Mouse (Mus musculus): ENCODE data around the gene Pprc1. TPM values are rescaled to one million over a fixed set of nuclear protein-coding genes. Genes with fewer than 3 reads are reported as not detected.

Pprc1 gene
- polyA plus RNA-seq, 1 experiment from 2014 or later = 21.7 TPM

DNA sequence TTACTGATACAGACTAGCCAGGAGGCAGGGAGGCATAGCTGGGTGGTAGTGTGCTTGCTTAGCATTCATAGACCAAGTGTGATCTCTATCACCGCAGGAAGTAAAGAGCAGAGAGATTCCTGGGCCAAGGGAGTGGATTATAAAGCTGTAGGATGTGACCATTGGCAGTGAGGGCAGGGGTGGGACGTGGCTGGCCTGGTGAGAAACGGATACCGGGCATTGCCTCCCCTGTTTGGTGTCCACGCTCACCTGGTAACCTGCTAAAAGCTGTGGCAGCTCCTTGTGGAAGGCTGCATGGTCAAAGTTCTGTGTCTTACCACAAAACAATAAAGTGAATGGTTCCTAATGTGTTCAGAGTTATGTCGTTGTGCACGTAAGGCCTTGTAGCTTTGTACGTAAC lies 40.5 kb downstream of the Pprc1 start:
- Histone ChIP-seq H3K27me3 (ENCODE audit: control insufficient read depth, insufficient read depth, low read length) (no peaks in the 10 kb centered on the region), H3K4me2 (ENCODE audit: low read depth, low read length) (no peak overlapping the region), H3K36me3 (ENCODE audit: control insufficient read depth, insufficient read depth, low read length) (peaks cover 52% of the 10 kb centered on the region), H3K9ac (replicated peaks; ENCODE audit: low read depth, low read length) (no peak overlapping the region), H3K9me3 (ENCODE audit: control insufficient read depth, low read length) (no peaks in the 10 kb centered on the region), H3K4me3 (ENCODE audit: low read depth, low read length) (no peak overlapping the region), H3K27ac (ENCODE audit: low read depth, low read length) (no peak overlapping the region), H3K4me1 (ENCODE audit: control insufficient read depth, insufficient read depth, low read length) (no peaks in the 10 kb centered on the region)
- 99% methylated on average over 8 of the region's 8 CpGs for WGBS
- no peak for ATAC-seq (ENCODE audit: low read depth)

DNA sequence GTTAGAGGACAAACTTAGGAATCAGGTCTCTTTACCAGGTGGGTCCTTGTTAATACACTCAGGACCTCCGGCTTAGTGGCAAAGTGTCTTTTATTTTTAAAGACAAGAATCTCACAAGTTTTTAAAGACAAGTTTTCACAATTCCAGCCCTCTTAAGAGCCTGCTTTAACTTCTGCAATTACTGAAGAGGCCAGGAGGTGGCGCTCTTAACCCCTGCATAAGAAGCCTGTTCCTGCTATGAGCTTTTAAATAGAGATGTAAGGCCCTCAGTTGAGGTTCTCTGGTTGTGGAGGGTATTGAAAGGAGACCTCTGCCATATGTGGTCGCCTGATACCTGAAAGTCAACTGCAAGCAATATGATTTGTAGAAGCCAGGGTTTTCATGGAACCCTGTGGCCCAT lies 41.7 kb downstream of the Pprc1 start:
- Histone ChIP-seq H3K4me1 (ENCODE audit: control insufficient read depth, insufficient read depth, low read length) (no peaks in the 10 kb centered on the region), H3K4me3 (ENCODE audit: low read depth, low read length) (no peak overlapping the region), H3K4me2 (ENCODE audit: low read depth, low read length) (no peak overlapping the region), H3K9me3 (ENCODE audit: control insufficient read depth, low read length) (no peaks in the 10 kb centered on the region), H3K27me3 (ENCODE audit: control insufficient read depth, insufficient read depth, low read length) (no peaks in the 10 kb centered on the region), H3K27ac (ENCODE audit: low read depth, low read length) (no peak overlapping the region), H3K9ac (replicated peaks; ENCODE audit: low read depth, low read length) (no peak overlapping the region), H3K36me3 (ENCODE audit: control insufficient read depth, insufficient read depth, low read length) (peaks cover 41% of the 10 kb centered on the region)
- 58% methylated on average over 3 of the region's 3 CpGs for WGBS
- no peak for ATAC-seq (ENCODE audit: low read depth)

DNA sequence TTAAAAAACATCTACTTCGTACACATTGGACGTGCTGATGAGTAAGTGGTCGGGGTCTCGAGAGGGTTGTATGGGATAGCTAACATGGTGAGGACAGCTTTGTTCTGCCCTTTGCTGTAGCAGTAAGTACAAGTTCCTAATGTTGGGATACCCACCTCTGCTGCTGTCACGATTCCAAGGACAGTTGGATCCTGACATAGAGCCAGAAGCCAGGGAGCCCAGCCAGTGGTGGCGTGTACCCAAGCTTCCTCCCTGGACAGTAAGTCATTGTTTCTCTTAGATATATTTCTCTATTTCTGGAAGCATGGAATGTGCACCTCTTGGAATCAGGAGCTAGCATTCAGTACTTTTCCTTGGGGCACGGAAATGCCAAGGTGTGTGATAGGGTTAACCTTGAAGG lies 43.2 kb downstream of the Pprc1 start:
- no peaks in the 10 kb centered on the region for H3K4me1 ChIP-seq (ENCODE audit: control insufficient read depth, insufficient read depth, low read length)
- peaks cover 26% of the 10 kb centered on the region for H3K36me3 ChIP-seq (ENCODE audit: control insufficient read depth, insufficient read depth, low read length)
- H3K4me2 ChIP-seq (ENCODE audit: low read depth, low read length) = no peak overlapping the region
- no peak overlapping the region for H3K27ac ChIP-seq (ENCODE audit: low read depth, low read length)
- no peak overlapping the region for H3K9ac ChIP-seq (replicated peaks; ENCODE audit: low read depth, low read length)
- H3K4me3 ChIP-seq (ENCODE audit: low read depth, low read length) = no peak overlapping the region
- H3K9me3 ChIP-seq (ENCODE audit: control insufficient read depth, low read length) = no peaks in the 10 kb centered on the region
- H3K27me3 ChIP-seq (ENCODE audit: control insufficient read depth, insufficient read depth, low read length) = no peaks in the 10 kb centered on the region
- no peak for ATAC-seq (ENCODE audit: low read depth)
- 76% methylated on average over 7 of the region's 7 CpGs for WGBS

DNA sequence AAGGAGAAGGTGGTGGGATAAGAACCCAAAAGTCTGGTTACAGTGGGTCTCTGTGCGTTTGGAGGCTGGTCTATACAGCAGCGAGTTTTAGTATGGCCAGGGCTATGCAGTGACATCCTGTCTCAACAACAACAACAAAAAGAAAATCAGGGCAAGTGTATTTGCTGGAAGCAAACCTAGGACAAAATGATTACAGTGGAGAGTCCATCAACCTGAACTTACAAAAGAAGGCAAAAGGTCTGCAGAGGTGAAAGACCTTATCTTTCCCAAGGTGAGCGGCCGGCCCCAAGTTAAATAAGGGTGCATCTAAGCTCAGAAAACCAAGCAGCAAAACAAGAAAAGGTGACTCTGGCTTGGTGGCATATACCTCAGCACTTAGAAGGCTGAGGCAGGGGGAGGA lies 47.0 kb downstream of the Pprc1 start:
- ATAC-seq (ENCODE audit: low read depth) = no peak
- H3K36me3 ChIP-seq (ENCODE audit: control insufficient read depth, insufficient read depth, low read length) = no peaks in the 10 kb centered on the region
- no peak overlapping the region for H3K4me2 ChIP-seq (ENCODE audit: low read depth, low read length)
- WGBS = 89% methylated on average over 4 of the region's 4 CpGs
- no peak overlapping the region for H3K27ac ChIP-seq (ENCODE audit: low read depth, low read length)
- no peaks in the 10 kb centered on the region for H3K9me3 ChIP-seq (ENCODE audit: control insufficient read depth, low read length)
- no peaks in the 10 kb centered on the region for H3K4me1 ChIP-seq (ENCODE audit: control insufficient read depth, insufficient read depth, low read length)
- H3K27me3 ChIP-seq (ENCODE audit: control insufficient read depth, insufficient read depth, low read length) = no peaks in the 10 kb centered on the region
- H3K9ac ChIP-seq (replicated peaks; ENCODE audit: low read depth, low read length) = no peak overlapping the region
- H3K4me3 ChIP-seq (ENCODE audit: low read depth, low read length) = no peak overlapping the region

DNA sequence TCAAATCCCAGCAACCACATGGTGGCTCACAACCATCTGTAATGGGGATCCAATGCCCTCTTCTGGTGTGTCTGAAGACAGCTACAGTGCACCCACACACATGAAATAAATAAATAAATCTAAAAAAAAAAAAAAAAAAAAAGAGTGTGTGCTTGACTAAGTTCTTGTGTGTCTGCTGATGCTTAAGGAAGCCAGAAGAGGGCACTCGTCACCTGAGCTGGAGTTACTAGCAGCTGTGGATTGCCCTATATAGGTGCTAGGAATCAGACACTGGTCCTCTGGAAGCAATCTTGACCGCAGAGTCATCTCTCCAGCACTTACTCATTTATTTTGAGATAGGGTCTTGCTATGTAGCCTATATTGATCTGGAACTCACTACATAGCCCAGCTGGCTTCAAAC lies 49.5 kb downstream of the Pprc1 start:
- H3K36me3 ChIP-seq (ENCODE audit: control insufficient read depth, insufficient read depth, low read length) = no peaks in the 10 kb centered on the region
- no peak overlapping the region for H3K4me2 ChIP-seq (ENCODE audit: low read depth, low read length)
- no peaks in the 10 kb centered on the region for H3K9me3 ChIP-seq (ENCODE audit: control insufficient read depth, low read length)
- no peaks in the 10 kb centered on the region for H3K4me1 ChIP-seq (ENCODE audit: control insufficient read depth, insufficient read depth, low read length)
- H3K27ac ChIP-seq (ENCODE audit: low read depth, low read length) = no peak overlapping the region
- no peak overlapping the region for H3K9ac ChIP-seq (replicated peaks; ENCODE audit: low read depth, low read length)
- no peak overlapping the region for H3K4me3 ChIP-seq (ENCODE audit: low read depth, low read length)
- 91% methylated on average over 2 of the region's 2 CpGs for WGBS
- no peaks in the 10 kb centered on the region for H3K27me3 ChIP-seq (ENCODE audit: control insufficient read depth, insufficient read depth, low read length)
- ATAC-seq (ENCODE audit: low read depth) = no peak

DNA sequence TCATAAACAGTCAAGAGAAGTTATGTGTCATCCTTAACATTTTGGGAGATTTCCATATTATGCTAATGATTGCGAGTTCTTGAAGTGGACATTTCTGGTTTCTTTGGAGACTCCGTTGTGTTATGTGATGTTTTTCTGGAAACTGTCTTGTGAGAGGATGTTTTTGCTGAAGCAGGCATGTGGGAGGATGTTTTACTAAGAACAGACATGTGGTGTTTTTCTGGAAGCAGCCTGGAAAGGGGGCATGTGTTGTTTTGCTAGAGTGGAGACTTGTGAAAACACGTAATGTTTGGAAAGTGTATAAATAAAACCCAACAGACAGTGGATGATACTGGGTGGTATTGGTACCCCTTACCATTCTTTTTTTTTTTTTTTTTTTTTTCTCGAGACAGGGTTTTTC lies 50.6 kb downstream of the Pprc1 start:
- ATAC-seq (ENCODE audit: low read depth) = no peak
- 92% methylated on average over 3 of the region's 4 CpGs for WGBS
- Histone ChIP-seq H3K9me3 (ENCODE audit: control insufficient read depth, low read length) (no peaks in the 10 kb centered on the region), H3K27me3 (ENCODE audit: control insufficient read depth, insufficient read depth, low read length) (no peaks in the 10 kb centered on the region), H3K4me3 (ENCODE audit: low read depth, low read length) (no peak overlapping the region), H3K4me2 (ENCODE audit: low read depth, low read length) (no peak overlapping the region), H3K4me1 (ENCODE audit: control insufficient read depth, insufficient read depth, low read length) (no peaks in the 10 kb centered on the region), H3K9ac (replicated peaks; ENCODE audit: low read depth, low read length) (no peak overlapping the region), H3K36me3 (ENCODE audit: control insufficient read depth, insufficient read depth, low read length) (no peaks in the 10 kb centered on the region), H3K27ac (ENCODE audit: low read depth, low read length) (no peak overlapping the region)

DNA sequence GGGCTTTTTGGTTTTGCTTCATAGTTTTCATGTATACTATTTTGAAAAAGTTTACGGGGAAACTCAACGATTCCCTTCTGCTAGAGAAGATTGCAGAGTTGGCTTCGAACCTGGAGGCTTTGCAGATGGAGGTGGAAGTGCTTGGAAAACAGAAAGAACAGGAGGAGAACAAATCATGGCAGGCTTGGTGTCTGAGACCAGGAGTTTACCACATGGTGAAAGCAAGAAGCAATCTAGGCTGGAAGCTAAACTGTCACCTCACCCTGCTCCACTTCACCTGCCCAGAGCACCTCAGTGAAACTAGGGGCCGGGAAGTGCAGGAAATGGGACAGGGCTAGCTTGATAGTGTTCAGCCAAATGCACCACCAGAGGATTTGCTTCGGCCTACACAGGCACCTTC lies 51.7 kb downstream of the Pprc1 start:
- no peaks in the 10 kb centered on the region for H3K4me1 ChIP-seq (ENCODE audit: control insufficient read depth, insufficient read depth, low read length)
- whole genome bisulfite sequencing = 89% methylated on average over 5 of the region's 5 CpGs
- no peak overlapping the region for H3K4me3 ChIP-seq (ENCODE audit: low read depth, low read length)
- H3K9me3 ChIP-seq (ENCODE audit: control insufficient read depth, low read length) = no peaks in the 10 kb centered on the region
- no peak overlapping the region for H3K9ac ChIP-seq (replicated peaks; ENCODE audit: low read depth, low read length)
- ATAC-seq (ENCODE audit: low read depth) = no peak
- H3K36me3 ChIP-seq (ENCODE audit: control insufficient read depth, insufficient read depth, low read length) = no peaks in the 10 kb centered on the region
- no peak overlapping the region for H3K27ac ChIP-seq (ENCODE audit: low read depth, low read length)
- no peak overlapping the region for H3K4me2 ChIP-seq (ENCODE audit: low read depth, low read length)
- no peaks in the 10 kb centered on the region for H3K27me3 ChIP-seq (ENCODE audit: control insufficient read depth, insufficient read depth, low read length)

DNA sequence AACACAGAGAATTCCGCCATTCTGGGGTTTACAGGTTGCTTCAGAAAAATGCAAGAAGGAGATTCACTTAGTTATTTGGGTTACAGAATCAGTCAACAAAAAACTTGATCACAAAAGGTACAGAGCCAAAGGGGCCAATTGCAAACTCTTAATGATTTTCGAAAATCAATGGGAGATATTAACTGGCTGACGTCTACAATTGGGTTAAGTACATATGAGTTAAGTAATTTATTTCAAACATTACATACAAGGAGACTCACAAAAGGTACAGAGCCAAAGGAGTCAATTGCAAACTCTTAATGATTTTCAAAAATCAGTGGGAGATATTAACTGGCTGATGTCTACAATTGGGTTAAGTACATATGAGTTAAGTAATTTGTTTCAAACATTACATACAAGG lies 54.9 kb downstream of the Pprc1 start:
- 91% methylated on average over 3 of the region's 3 CpGs for WGBS
- Histone ChIP-seq H3K36me3 (ENCODE audit: control insufficient read depth, insufficient read depth, low read length) (no peaks in the 10 kb centered on the region), H3K4me1 (ENCODE audit: control insufficient read depth, insufficient read depth, low read length) (no peaks in the 10 kb centered on the region), H3K4me3 (ENCODE audit: low read depth, low read length) (no peak overlapping the region), H3K9me3 (ENCODE audit: control insufficient read depth, low read length) (no peaks in the 10 kb centered on the region), H3K4me2 (ENCODE audit: low read depth, low read length) (no peak overlapping the region), H3K27me3 (ENCODE audit: control insufficient read depth, insufficient read depth, low read length) (no peaks in the 10 kb centered on the region), H3K9ac (replicated peaks; ENCODE audit: low read depth, low read length) (no peak overlapping the region), H3K27ac (ENCODE audit: low read depth, low read length) (no peak overlapping the region)
- no peak for ATAC-seq (ENCODE audit: low read depth)

DNA sequence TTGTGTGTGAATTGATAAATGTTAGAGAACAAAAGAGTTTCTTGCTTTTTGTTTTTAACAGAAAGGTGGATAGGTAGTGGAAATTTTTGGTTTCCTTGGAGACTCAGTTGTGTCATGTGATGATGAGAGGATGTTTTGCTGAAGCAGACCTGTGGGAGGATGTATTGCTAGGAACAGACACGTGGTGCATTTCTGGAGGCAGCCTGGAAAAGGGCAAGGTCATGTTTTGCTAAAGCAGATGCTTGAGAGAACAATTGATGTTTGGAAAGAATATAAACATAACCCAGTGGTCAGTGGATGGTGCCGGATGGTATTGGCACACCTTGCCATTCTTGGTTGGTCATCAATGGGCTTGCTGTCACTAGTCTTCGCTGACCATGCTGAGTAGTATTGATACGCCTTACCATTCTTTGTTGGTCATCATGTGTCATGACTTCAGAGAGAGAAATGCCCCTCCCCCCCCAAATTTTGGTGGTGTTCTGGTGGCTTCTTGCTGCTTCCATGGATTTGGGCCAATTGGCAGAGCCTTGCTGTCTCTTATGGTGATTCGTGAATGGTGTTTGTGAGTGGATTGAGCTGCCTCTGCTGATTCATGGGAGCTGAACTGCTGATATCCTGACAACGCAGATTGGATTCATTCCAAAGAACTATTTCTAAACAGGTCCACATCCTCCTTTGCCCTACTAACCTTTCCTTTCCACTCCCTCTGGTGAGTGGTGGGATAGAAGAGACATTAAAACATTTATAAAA lies 58.9 kb downstream of the Pprc1 start:
- Histone ChIP-seq H3K4me3 (ENCODE audit: low read depth, low read length) (no peak overlapping the region), H3K27ac (ENCODE audit: low read depth, low read length) (no peak overlapping the region), H3K4me1 (ENCODE audit: control insufficient read depth, insufficient read depth, low read length) (no peaks in the 10 kb centered on the region), H3K36me3 (ENCODE audit: control insufficient read depth, insufficient read depth, low read length) (no peaks in the 10 kb centered on the region), H3K4me2 (ENCODE audit: low read depth, low read length) (no peak overlapping the region), H3K9ac (replicated peaks; ENCODE audit: low read depth, low read length) (no peak overlapping the region), H3K9me3 (ENCODE audit: control insufficient read depth, low read length) (no peaks in the 10 kb centered on the region), H3K27me3 (ENCODE audit: control insufficient read depth, insufficient read depth, low read length) (no peaks in the 10 kb centered on the region)
- no peak for ATAC-seq (ENCODE audit: low read depth)
- WGBS = 90% methylated on average over 6 of the region's 6 CpGs
